ENCODE assay signal across 22 mouse cellular contexts in the genomic region with DNA sequence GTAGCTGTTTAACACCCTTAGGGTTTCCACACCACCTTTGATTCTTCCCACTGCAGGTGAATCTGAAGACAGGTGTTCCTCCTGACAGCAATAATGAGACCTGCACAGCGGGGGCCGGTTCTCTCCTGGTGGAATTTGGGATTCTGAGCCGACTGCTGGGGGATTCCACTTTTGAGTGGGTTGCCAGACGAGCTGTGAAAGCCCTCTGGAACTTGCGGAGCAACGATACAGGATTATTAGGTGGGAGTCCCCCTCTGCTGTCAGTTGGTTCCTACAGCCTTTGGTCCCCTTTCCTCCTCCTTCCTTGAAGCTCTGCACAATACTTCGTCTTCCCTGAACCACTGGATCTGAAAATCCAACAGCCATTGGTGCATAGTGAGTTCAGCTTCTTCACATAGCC.
"Had no signal": no experiment of that assay in that cellular context is flagged by ENCODE, and none has a peak within 500 bp of the region (broad histone marks: within the 10 kb centered on the region; RNA-seq: fewer than 3 reads in every experiment).

No protein-coding gene starts in this region.

- H3K9me3 ChIP-seq: heart, embryonic 12.5 days; hindbrain, embryonic 13.5 days; hindbrain, embryonic 15.5 days; kidney, embryonic 15.5 days; limb, embryonic 10.5 days; limb, embryonic 12.5 days; liver, embryonic 13.5 days had no signal

- H3K4me3 ChIP-seq: heart, embryonic 12.5 days; hindbrain, embryonic 13.5 days; hindbrain, embryonic 15.5 days; kidney, embryonic 15.5 days; left cerebral cortex, adult 2 months; limb, embryonic 10.5 days; limb, embryonic 12.5 days; liver, embryonic 13.5 days had no signal

- DNase-seq: gastrocnemius, postnatal 14 days; gastrocnemius, postnatal 36 days; heart, adult 18-20 months; heart, postnatal 14 days; heart, postnatal 36 days; kidney, adult 11 months; kidney, adult 2 months; kidney, adult 9 months; kidney, postnatal 14 days; kidney, postnatal 36 days; liver; liver, embryonic 13.5 days had no signal

- H3K9ac ChIP-seq: heart, embryonic 12.5 days; hindbrain, embryonic 13.5 days; hindbrain, embryonic 15.5 days; kidney, embryonic 15.5 days; limb, embryonic 12.5 days; liver, embryonic 13.5 days had no signal

- H3K4me1 ChIP-seq: heart, embryonic 12.5 days; hindbrain, embryonic 13.5 days; hindbrain, embryonic 15.5 days; kidney, embryonic 15.5 days; limb, embryonic 10.5 days; limb, embryonic 12.5 days; liver, embryonic 13.5 days had no signal

- H3K27ac ChIP-seq: hindbrain, embryonic 13.5 days; hindbrain, embryonic 15.5 days; hindbrain, postnatal 0 days; kidney, embryonic 15.5 days; kidney, postnatal 0 days; left cerebral cortex, adult 2 months; limb, embryonic 10.5 days; limb, embryonic 12.5 days; liver, embryonic 13.5 days had no signal

- H3K27me3 ChIP-seq: heart, embryonic 12.5 days; hindbrain, embryonic 13.5 days; hindbrain, embryonic 15.5 days; kidney, embryonic 15.5 days; limb, embryonic 12.5 days; liver, embryonic 13.5 days had no signal

- H3K4me2 ChIP-seq: heart, embryonic 12.5 days; hindbrain, embryonic 13.5 days; hindbrain, embryonic 15.5 days; kidney, embryonic 15.5 days; limb, embryonic 12.5 days; liver, embryonic 11.5 days; liver, embryonic 13.5 days had no signal
